Mouse (Mus musculus) G1E (cell line): ENCODE results near the gene Gsk3a.

Source experiments
- CTCF ChIP-seq: IDR thresholded peaks from 2 replicates; pipeline ENCODE4 v1.5.1; 2012; ENCODE audit warnings: low read depth, low read length, inconsistent platforms, mixed read lengths
- GATA1 ChIP-seq: IDR thresholded peaks from 2 replicates; pipeline ENCODE4 v1.6.1; 2012; ENCODE audit warnings: borderline replicate concordance, low read length, inconsistent platforms, mixed read lengths
- GATA2 ChIP-seq: IDR thresholded peaks from 2 replicates; pipeline ENCODE4 v1.6.1; 2012; ENCODE audit warnings: low read depth, low read length, inconsistent platforms, borderline replicate concordance
- POLR2AphosphoS5 ChIP-seq: IDR thresholded peaks from 2 replicates; pipeline ENCODE4 v1.6.1; 2012; ENCODE audit warnings: low read depth, low read length, inconsistent platforms; ENCODE audit not compliant: insufficient replicate concordance
- TAL1 ChIP-seq: conservative IDR thresholded peaks from 2 replicates; pipeline ENCODE4 v1.6.1; 2012; ENCODE audit warnings: low read depth, low read length, inconsistent platforms, mixed read lengths

- no peak for TF ChIP-seq CTCF
- TF ChIP-seq GATA1: no peak
- no peak for TF ChIP-seq POLR2AphosphoS5
- TF ChIP-seq GATA2: no peak
- TF ChIP-seq TAL1: no peak
These were observed 28.7 kb upstream of the Gsk3a start for GRCm38 (mm10) chr7:25266180-25266962.
